Mouse (Mus musculus) effector memory CD4-positive, alpha-beta T cell, adult 5 months (primary cell): ENCODE data around the gene Calml4. TPM values are rescaled to one million over a fixed set of nuclear protein-coding genes. Genes with fewer than 3 reads are reported as not detected.

Source experiments
- polyA plus RNA-seq: library from polyadenylated mRNA; unstranded; fragments of 100-300 nt; shearing (Covaris generic); gene quantifications from one replicate; pipeline ENCODE4 v1.2.1, GENCODE M21; 2017

Gene Calml4
- not detected for polyA plus RNA-seq

DNA sequence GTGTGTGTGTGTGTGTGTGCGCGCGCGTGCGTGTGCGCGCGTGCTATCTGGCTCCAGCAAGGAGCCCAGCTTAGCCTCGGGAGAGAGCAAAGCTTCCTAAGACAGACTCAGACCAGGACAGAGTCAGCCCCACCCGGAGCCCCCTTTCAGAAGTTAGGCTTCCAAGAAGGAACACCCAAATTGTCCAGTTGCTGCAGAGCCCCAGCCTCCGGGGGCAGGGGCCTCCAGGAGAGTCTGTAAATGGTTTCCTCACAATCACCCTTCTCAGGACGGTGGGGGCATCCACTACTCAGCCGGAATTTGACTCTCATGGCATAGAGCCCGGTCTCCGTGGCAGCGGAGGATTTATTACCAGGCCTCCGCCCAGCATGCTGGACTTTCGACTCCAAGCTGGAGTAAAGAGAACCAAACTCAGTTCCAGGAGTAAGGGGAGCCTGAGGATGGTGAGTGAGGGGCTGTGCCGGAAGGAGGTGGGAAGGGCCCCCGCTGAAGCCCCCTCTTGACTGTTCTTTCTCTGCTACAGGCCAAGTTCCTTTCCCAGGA lies at the start of gene Calml4:
TSS of gene Calml4 (plus strand) at position 362 of the 543 bp plus-strand sequence.

DNA sequence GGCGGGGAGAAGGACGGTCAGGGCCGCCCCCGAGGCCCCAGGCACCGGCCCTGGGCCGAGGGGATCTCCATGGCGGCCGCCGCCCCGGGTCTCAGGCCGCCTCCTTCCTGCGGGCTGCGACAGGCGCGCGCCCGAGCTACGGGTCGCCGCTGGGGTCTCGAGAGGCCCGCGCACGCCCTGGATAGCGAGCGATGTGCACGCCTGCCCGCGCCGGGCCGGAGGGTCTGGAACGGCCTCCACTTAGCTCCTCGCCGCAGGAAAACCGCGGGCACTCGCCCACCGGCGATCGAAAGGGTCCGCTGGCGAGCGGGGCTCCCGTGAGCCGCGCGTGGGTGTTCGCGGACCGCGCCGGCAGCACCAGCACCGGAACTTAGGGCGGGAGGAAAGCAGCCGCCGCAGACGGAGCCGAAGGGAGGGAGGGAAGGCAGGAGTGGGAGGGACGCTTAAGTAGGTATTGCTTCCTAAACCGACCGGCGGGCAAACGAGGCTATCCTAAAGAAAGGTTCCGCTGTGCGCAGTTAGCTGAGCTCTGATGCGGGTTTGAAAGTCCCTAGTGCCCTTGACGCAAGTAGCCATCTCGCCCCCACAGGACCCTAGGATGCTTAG lies 46.3 kb upstream of the Calml4 start, which contains the start of gene Fem1b:
TSS of gene Fem1b (minus strand) at position 419 of the 606 bp plus-strand sequence.

DNA sequence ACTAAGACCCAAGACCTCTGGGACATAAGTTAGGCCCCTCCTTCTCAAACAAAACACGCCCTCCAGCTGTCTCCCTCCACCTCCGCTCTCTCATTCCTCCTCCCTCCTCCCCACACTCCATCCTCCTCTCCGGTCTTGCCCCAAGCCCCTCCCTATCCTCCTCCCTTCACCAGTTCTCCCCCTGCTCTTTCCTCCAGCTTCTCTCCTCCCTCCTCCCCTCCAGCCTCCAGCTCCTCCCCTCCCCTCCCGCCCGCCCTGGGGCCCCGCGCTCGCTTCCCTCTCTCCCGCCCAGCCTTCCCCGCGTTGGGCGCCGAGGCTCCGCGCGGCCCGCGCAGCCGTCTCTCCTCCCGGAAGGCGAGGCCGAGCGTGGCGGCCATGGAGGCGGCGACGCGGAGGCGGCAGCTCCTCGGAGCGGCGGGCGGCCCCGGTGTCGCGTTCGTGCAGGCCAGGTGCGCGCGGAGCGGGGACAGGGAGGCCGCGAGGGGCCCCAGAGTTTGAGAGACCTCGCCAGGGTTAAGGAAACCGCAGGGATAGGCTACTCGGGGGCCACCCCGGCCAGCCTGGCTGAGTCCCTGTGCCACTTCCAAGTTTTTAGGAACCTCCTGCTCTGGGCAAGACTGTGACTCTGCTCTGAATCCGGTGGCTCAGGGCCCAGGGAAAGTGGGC lies 19.2 kb upstream of the Calml4 start, which contains the start of gene Cln6:
TSS of gene Cln6 (plus strand) at position 280 of the 666 bp plus-strand sequence.

Other genes with a start within 250 kb of the Calml4 start
- gene Itga11, start 180.3 kb upstream of the Calml4 start, polyA plus RNA-seq = not detected
- gene Fem1b, start 46.1 kb upstream of the Calml4 start, polyA plus RNA-seq = 12.1 TPM
- 9.1 TPM for gene Cln6, start 19.3 kb upstream of the Calml4 start, polyA plus RNA-seq
- 133 TPM for gene Pias1, start 129.8 kb downstream of the Calml4 start, polyA plus RNA-seq